Mouse (Mus musculus): ENCODE measurements around the gene Ccdc30.

The Ccdc30 gene

GRCm38 (mm10) chr4:119417270-119417669, 1.9 kb upstream of the Ccdc30 start:
- DNase-seq (ENCODE audit: low read depth): no peak

- no peak for DNase-seq (ENCODE audit: low read depth)
Measured at GRCm38 (mm10) chr4:119412791-119413190, 2.5 kb downstream of the Ccdc30 start.

GRCm38 (mm10) chr4:119411877-119412650, 3.3 kb downstream of the Ccdc30 start:
- no peak for DNase-seq (ENCODE audit: low read depth)

GRCm38 (mm10) chr4:119403431-119403830, 11.9 kb downstream of the Ccdc30 start:
- DNase-seq (ENCODE audit: low read depth): no peak

- no peak for DNase-seq (ENCODE audit: low read depth)
Measured at GRCm38 (mm10) chr4:119400896-119401295, 14.4 kb downstream of the Ccdc30 start.

- DNase-seq (ENCODE audit: low read depth): no peak
Measured at GRCm38 (mm10) chr4:119398751-119399150, 16.6 kb downstream of the Ccdc30 start.

- peak; percentile 19 for DNase-seq (ENCODE audit: low read depth)
Measured at GRCm38 (mm10) chr4:119390369-119390768, 25.0 kb downstream of the Ccdc30 start.

- DNase-seq (ENCODE audit: low read depth): no peak
Measured at GRCm38 (mm10) chr4:119389184-119389583, 26.1 kb downstream of the Ccdc30 start.

GRCm38 (mm10) chr4:119381471-119382190, 33.7 kb downstream of the Ccdc30 start:
- DNase-seq (ENCODE audit: low read depth): no peak

GRCm38 (mm10) chr4:119369460-119369859, 45.9 kb downstream of the Ccdc30 start:
- DNase-seq (ENCODE audit: low read depth): no peak

GRCm38 (mm10) chr4:119366758-119367526, 48.4 kb downstream of the Ccdc30 start:
- no peak for DNase-seq (ENCODE audit: low read depth)

GRCm38 (mm10) chr4:119362231-119362630, 53.1 kb downstream of the Ccdc30 start:
- DNase-seq (ENCODE audit: low read depth): no peak

GRCm38 (mm10) chr4:119359196-119359971, 55.9 kb downstream of the Ccdc30 start:
- no peak for DNase-seq (ENCODE audit: low read depth)

- DNase-seq (ENCODE audit: low read depth): no peak
Measured at GRCm38 (mm10) chr4:119345508-119345907, 69.8 kb downstream of the Ccdc30 start.

- DNase-seq (ENCODE audit: low read depth): peak; percentile 25
Measured at GRCm38 (mm10) chr4:119338861-119339361, 76.4 kb downstream of the Ccdc30 start.

GRCm38 (mm10) chr4:119338422-119338821, 76.9 kb downstream of the Ccdc30 start:
- DNase-seq (ENCODE audit: low read depth): no peak

GRCm38 (mm10) chr4:119333487-119333886, 81.8 kb downstream of the Ccdc30 start:
- DNase-seq (ENCODE audit: low read depth): no peak

GRCm38 (mm10) chr4:119320896-119321550, 94.3 kb downstream of the Ccdc30 start:
- DNase-seq (ENCODE audit: low read depth): no peak

- DNase-seq (ENCODE audit: low read depth): peak; percentile 87
Measured at GRCm38 (mm10) chr4:119320131-119320830, 95.0 kb downstream of the Ccdc30 start, which contains the start of gene Ppih. Gene Ppih, minus strand, starts transcription at chr4:119320546.

- DNase-seq (ENCODE audit: low read depth): no peak
Measured at GRCm38 (mm10) chr4:119313756-119314155, 101.6 kb downstream of the Ccdc30 start.

All from c-Kit-positive CD71-negative TER-119-negative erythroid progenitor cells, embryonic 14.5 days (primary cell).